Mouse (Mus musculus): ENCODE measurements around the gene Wwp2. TPM values are rescaled to one million over a fixed set of nuclear protein-coding genes. Genes with fewer than 3 reads are reported as not detected.

The Wwp2 gene
- polyA plus RNA-seq, 1 experiment from 2014 or later: 28.5 TPM

- Histone ChIP-seq H3K4me2 (ENCODE audit: low read length) (peak overlapping the region; percentile 13; the same call in 1 of the 2 replicates), H3K9ac (ENCODE audit: low read length) (no peak overlapping the region), H3K9me3 (ENCODE audit: control insufficient read depth, low read length) (0 out of 2 replicates have a peak, but pooled peaks cover 4% of the 10 kb centered on the region), H3K36me3 (ENCODE audit: control insufficient read depth, insufficient read depth, low read length) (no peaks in the 10 kb centered on the region), H3K27me3 (ENCODE audit: control insufficient read depth, insufficient read depth, low read length) (no peaks in the 10 kb centered on the region), H3K27ac (replicated peaks in 1 of 2; ENCODE audit: control insufficient read depth in 1 of 2, insufficient read depth in 1 of 2, low read depth in 2 of 2, low read length in 2 of 2) (peak overlapping the region in 1 of 2 experiments; percentile 47; a peak in 1 of 4 replicates), H3K4me1 (ENCODE audit: control insufficient read depth in 2 of 2, insufficient read depth in 2 of 2, low read length in 2 of 2) (peaks cover 19 to 37% of the 10 kb centered on the region in 2 experiments), H3K4me3 (ENCODE audit: control insufficient read depth in 1 of 2, insufficient read depth in 1 of 2, low read depth in 1 of 2, low read length in 2 of 2) (no peak overlapping the region)
- ATAC-seq (ENCODE audit: insufficient number of reproducible peaks, insufficient read depth, low FRiP score, low read depth): no peak
- 34% methylated on average over 3 of the region's 3 CpGs for WGBS
These were observed 63.4 kb downstream of the Wwp2 start for GRCm38 (mm10) chr8:107499519-107499918.

- Histone ChIP-seq H3K27me3 (ENCODE audit: control insufficient read depth, insufficient read depth, low read length) (no peaks in the 10 kb centered on the region), H3K27ac (replicated peaks in 1 of 2; ENCODE audit: control insufficient read depth in 1 of 2, insufficient read depth in 1 of 2, low read depth in 2 of 2, low read length in 2 of 2) (no peak overlapping the region), H3K4me3 (ENCODE audit: control insufficient read depth in 1 of 2, insufficient read depth in 1 of 2, low read depth in 1 of 2, low read length in 2 of 2) (no peak overlapping the region), H3K4me1 (ENCODE audit: control insufficient read depth in 2 of 2, insufficient read depth in 2 of 2, low read length in 2 of 2) (peaks cover 19 to 45% of the 10 kb centered on the region in 2 experiments), H3K9me3 (ENCODE audit: control insufficient read depth, low read length) (0 out of 2 replicates have a peak, but pooled peaks cover 4% of the 10 kb centered on the region), H3K4me2 (ENCODE audit: low read length) (no peak overlapping the region), H3K36me3 (ENCODE audit: control insufficient read depth, insufficient read depth, low read length) (peaks cover 5% of the 10 kb centered on the region), H3K9ac (ENCODE audit: low read length) (no peak overlapping the region)
- ATAC-seq (ENCODE audit: insufficient number of reproducible peaks, insufficient read depth, low FRiP score, low read depth): no peak
- 87% methylated on average over 8 of the region's 8 CpGs for WGBS
These were observed 66.2 kb downstream of the Wwp2 start for GRCm38 (mm10) chr8:107502407-107502806.

GRCm38 (mm10) chr8:107502922-107503321, 66.8 kb downstream of the Wwp2 start:
- peaks cover 17 to 44% of the 10 kb centered on the region in 2 experiments for H3K4me1 ChIP-seq (ENCODE audit: control insufficient read depth in 2 of 2, insufficient read depth in 2 of 2, low read length in 2 of 2)
- no peak overlapping the region for H3K4me3 ChIP-seq (ENCODE audit: control insufficient read depth in 1 of 2, insufficient read depth in 1 of 2, low read depth in 1 of 2, low read length in 2 of 2)
- peaks cover 5% of the 10 kb centered on the region for H3K36me3 ChIP-seq (ENCODE audit: control insufficient read depth, insufficient read depth, low read length)
- H3K9ac ChIP-seq (ENCODE audit: low read length): no peak overlapping the region
- H3K27me3 ChIP-seq (ENCODE audit: control insufficient read depth, insufficient read depth, low read length): no peaks in the 10 kb centered on the region
- no peak for ATAC-seq (ENCODE audit: insufficient number of reproducible peaks, insufficient read depth, low FRiP score, low read depth)
- WGBS: 80% methylated on average over 3 of the region's 3 CpGs
- H3K9me3 ChIP-seq (ENCODE audit: control insufficient read depth, low read length): 0 out of 2 replicates have a peak, but pooled peaks cover 4% of the 10 kb centered on the region
- H3K4me2 ChIP-seq (ENCODE audit: low read length): no peak overlapping the region
- 0 out of 4 replicates have a peak overlapping the region, but pooled peaks of 1 of the 2 experiments have one; percentile 4 for H3K27ac ChIP-seq (replicated peaks in 1 of 2; ENCODE audit: control insufficient read depth in 1 of 2, insufficient read depth in 1 of 2, low read depth in 2 of 2, low read length in 2 of 2)

- no peak overlapping the region for H3K4me3 ChIP-seq (ENCODE audit: control insufficient read depth in 1 of 2, insufficient read depth in 1 of 2, low read depth in 1 of 2, low read length in 2 of 2)
- 0 out of 2 replicates have a peak, but pooled peaks cover 4% of the 10 kb centered on the region for H3K9me3 ChIP-seq (ENCODE audit: control insufficient read depth, low read length)
- peaks cover 17 to 40% of the 10 kb centered on the region in 2 experiments for H3K4me1 ChIP-seq (ENCODE audit: control insufficient read depth in 2 of 2, insufficient read depth in 2 of 2, low read length in 2 of 2)
- 0 out of 4 replicates have a peak overlapping the region, but pooled peaks of 1 of the 2 experiments have one; percentile 19 for H3K27ac ChIP-seq (replicated peaks in 1 of 2; ENCODE audit: control insufficient read depth in 1 of 2, insufficient read depth in 1 of 2, low read depth in 2 of 2, low read length in 2 of 2)
- H3K4me2 ChIP-seq (ENCODE audit: low read length): no peak overlapping the region
- H3K36me3 ChIP-seq (ENCODE audit: control insufficient read depth, insufficient read depth, low read length): peaks cover 5% of the 10 kb centered on the region
- H3K9ac ChIP-seq (ENCODE audit: low read length): no peak overlapping the region
- ATAC-seq (ENCODE audit: insufficient number of reproducible peaks, insufficient read depth, low FRiP score, low read depth): no peak
- WGBS: 18% methylated on average over 6 of the region's 6 CpGs
- no peaks in the 10 kb centered on the region for H3K27me3 ChIP-seq (ENCODE audit: control insufficient read depth, insufficient read depth, low read length)
These were observed 67.2 kb downstream of the Wwp2 start for GRCm38 (mm10) chr8:107503354-107503753.

GRCm38 (mm10) chr8:107504239-107504985, 68.2 kb downstream of the Wwp2 start:
- H3K9me3 ChIP-seq (ENCODE audit: control insufficient read depth, low read length): 0 out of 2 replicates have a peak, but pooled peaks cover 4% of the 10 kb centered on the region
- ATAC-seq (ENCODE audit: insufficient number of reproducible peaks, insufficient read depth, low FRiP score, low read depth): no peak
- peaks cover 5% of the 10 kb centered on the region for H3K36me3 ChIP-seq (ENCODE audit: control insufficient read depth, insufficient read depth, low read length)
- no peak overlapping the region for H3K27ac ChIP-seq (replicated peaks in 1 of 2; ENCODE audit: control insufficient read depth in 1 of 2, insufficient read depth in 1 of 2, low read depth in 2 of 2, low read length in 2 of 2)
- peaks cover 9 to 32% of the 10 kb centered on the region in 2 experiments for H3K4me1 ChIP-seq (ENCODE audit: control insufficient read depth in 2 of 2, insufficient read depth in 2 of 2, low read length in 2 of 2)
- no peak overlapping the region for H3K9ac ChIP-seq (ENCODE audit: low read length)
- no peaks in the 10 kb centered on the region for H3K27me3 ChIP-seq (ENCODE audit: control insufficient read depth, insufficient read depth, low read length)
- 67% methylated on average over 13 of the region's 13 CpGs for WGBS
- H3K4me2 ChIP-seq (ENCODE audit: low read length): no peak overlapping the region
- no peak overlapping the region for H3K4me3 ChIP-seq (ENCODE audit: control insufficient read depth in 1 of 2, insufficient read depth in 1 of 2, low read depth in 1 of 2, low read length in 2 of 2)

- 85% methylated on average over 4 of the region's 4 CpGs for WGBS
These were observed 69.1 kb downstream of the Wwp2 start for GRCm38 (mm10) chr8:107505271-107505670.

GRCm38 (mm10) chr8:107507019-107507418, 70.9 kb downstream of the Wwp2 start:
- no peak overlapping the region for H3K4me3 ChIP-seq (ENCODE audit: control insufficient read depth in 1 of 2, insufficient read depth in 1 of 2, low read depth in 1 of 2, low read length in 2 of 2)
- H3K9ac ChIP-seq (ENCODE audit: low read length): no peak overlapping the region
- no peaks in the 10 kb centered on the region for H3K27me3 ChIP-seq (ENCODE audit: control insufficient read depth, insufficient read depth, low read length)
- H3K4me2 ChIP-seq (ENCODE audit: low read length): no peak overlapping the region
- H3K9me3 ChIP-seq (ENCODE audit: control insufficient read depth, low read length): no peaks in the 10 kb centered on the region
- ATAC-seq (ENCODE audit: insufficient number of reproducible peaks, insufficient read depth, low FRiP score, low read depth): no peak
- peaks cover 5% of the 10 kb centered on the region for H3K36me3 ChIP-seq (ENCODE audit: control insufficient read depth, insufficient read depth, low read length)
- no peak overlapping the region for H3K27ac ChIP-seq (replicated peaks in 1 of 2; ENCODE audit: control insufficient read depth in 1 of 2, insufficient read depth in 1 of 2, low read depth in 2 of 2, low read length in 2 of 2)
- H3K4me1 ChIP-seq (ENCODE audit: control insufficient read depth in 2 of 2, insufficient read depth in 2 of 2, low read length in 2 of 2): peaks cover 8 to 27% of the 10 kb centered on the region in 2 experiments
- 100% methylated on average over 1 of the region's 1 CpGs for WGBS

More at GRCm38 (mm10) chr8:107505271-107505670, 69.1 kb downstream of the Wwp2 start:
- Histone ChIP-seq H3K9ac (ENCODE audit: low read length) (no peak overlapping the region), H3K27ac (replicated peaks in 1 of 2; ENCODE audit: control insufficient read depth in 1 of 2, insufficient read depth in 1 of 2, low read depth in 2 of 2, low read length in 2 of 2) (no peak overlapping the region), H3K4me1 (ENCODE audit: control insufficient read depth in 2 of 2, insufficient read depth in 2 of 2, low read length in 2 of 2) (peaks cover 8 to 27% of the 10 kb centered on the region in 2 experiments), H3K4me3 (ENCODE audit: control insufficient read depth in 1 of 2, insufficient read depth in 1 of 2, low read depth in 1 of 2, low read length in 2 of 2) (no peak overlapping the region), H3K4me2 (ENCODE audit: low read length) (no peak overlapping the region), H3K27me3 (ENCODE audit: control insufficient read depth, insufficient read depth, low read length) (no peaks in the 10 kb centered on the region), H3K36me3 (ENCODE audit: control insufficient read depth, insufficient read depth, low read length) (peaks cover 5% of the 10 kb centered on the region), H3K9me3 (ENCODE audit: control insufficient read depth, low read length) (0 out of 2 replicates have a peak, but pooled peaks cover 4% of the 10 kb centered on the region)
- no peak for ATAC-seq (ENCODE audit: insufficient number of reproducible peaks, insufficient read depth, low FRiP score, low read depth)
